Mouse (Mus musculus) heart, adult 2 months (tissue): Measurements from ENCODE around the gene Cxcl13. TPM values are rescaled to one million over a fixed set of nuclear protein-coding genes. Genes with fewer than 3 reads are reported as not detected.

Experiments
- DNase-seq, 2 experiments: peaks; one replicate each; pipeline ENCODE4 v3.0.0; 2021
- H3K27ac ChIP-seq: fragments of 200-600 bp; 2 replicates; pipeline ENCODE4 v1.8.1; 2022
- H3K27me3 ChIP-seq: fragments of 200-500 bp; 2 replicates; pipeline ENCODE4 v1.6.1; 2012; ENCODE audit warnings: mild to moderate bottlenecking, low read length, inconsistent platforms, mixed read lengths; ENCODE audit not compliant: control insufficient read depth, insufficient read depth
- H3K36me3 ChIP-seq: fragments of 200-500 bp; 2 replicates; pipeline ENCODE4 v1.6.1; 2012; ENCODE audit warnings: low read length, inconsistent platforms; ENCODE audit not compliant: control insufficient read depth, insufficient read depth
- H3K4me1 ChIP-seq: fragments of 200-500 bp; 2 replicates; pipeline ENCODE4 v1.6.1; 2011; ENCODE audit warnings: low read length; ENCODE audit not compliant: control insufficient read depth, insufficient read depth
- H3K4me3 ChIP-seq: fragments of 200-600 bp; 2 replicates; pipeline ENCODE4 v1.8.1; 2022
- H3K79me2 ChIP-seq: fragments of 200-500 bp; replicated peaks from 2 replicates; pipeline ENCODE4 v1.6.1; 2012; ENCODE audit warnings: mild to moderate bottlenecking, inconsistent platforms, low read length, moderate library complexity, mixed read lengths; ENCODE audit not compliant: control insufficient read depth, insufficient read depth
- H3K9ac ChIP-seq: fragments of 200-500 bp; 2 replicates; pipeline ENCODE4 v1.6.1; 2012; ENCODE audit warnings: low read depth, mild to moderate bottlenecking, control low read depth, inconsistent platforms, low read length, mixed read lengths
- CTCF ChIP-seq: fragments of 200-600 bp; IDR thresholded peaks from 2 replicates; pipeline ENCODE4 v1.8.1; 2022; ENCODE audit warnings: antibody characterized with exemption, mild to moderate bottlenecking, moderate library complexity
- EP300 ChIP-seq: fragments of 200-500 bp; IDR thresholded peaks from 2 replicates; pipeline ENCODE4 v1.6.1; 2011; ENCODE audit warnings: low read depth, low read length, control low read depth; ENCODE audit not compliant: insufficient read depth
- POLR2A ChIP-seq: fragments of 200-500 bp; IDR thresholded peaks from 2 replicates; pipeline ENCODE4 v1.6.1; 2011; ENCODE audit warnings: mild to moderate bottlenecking, low read depth, low read length, control low read depth; ENCODE audit not compliant: insufficient read depth
- WGBS: fragments of 180-500 bp; shearing (Covaris S2); methylation state at CpG from one replicate; pipeline ENCODE4 v1.1.7; 2018; 5-methylcytosine and 5-hydroxymethylcytosine counted together
- intact Hi-C: fragments of 180-260 bp; cut with DNase I; formaldehyde crosslinking; loops from one replicate; pipeline ENCODE4 v1.15.1; 2025
- long read RNA-seq: library from polyadenylated mRNA; stranded (forward); transcript quantifications from one replicate; pipeline ENCODE4 v2.0.0, GENCODE M21; 2021
- polyA plus RNA-seq: library from polyadenylated mRNA; depleted of rRNA; stranded (reverse); fragments of >200 nt; gene quantifications from 2 replicates; pipeline ENCODE4 v1.2.3, GENCODE M21; 2012; rRNA removed
- total RNA-seq, 2 experiments: library from RNA; stranded (reverse); gene quantifications; 2 replicates each; pipeline ENCODE4 v1.2.3; 2021

The Cxcl13 gene
- total RNA-seq (1 to 10 TPM; 1.6 to 2.7 TPM), polyA plus RNA-seq (1.3 and 1.5 TPM in 2 replicates)
- long read RNA-seq = 0 reads

DNA sequence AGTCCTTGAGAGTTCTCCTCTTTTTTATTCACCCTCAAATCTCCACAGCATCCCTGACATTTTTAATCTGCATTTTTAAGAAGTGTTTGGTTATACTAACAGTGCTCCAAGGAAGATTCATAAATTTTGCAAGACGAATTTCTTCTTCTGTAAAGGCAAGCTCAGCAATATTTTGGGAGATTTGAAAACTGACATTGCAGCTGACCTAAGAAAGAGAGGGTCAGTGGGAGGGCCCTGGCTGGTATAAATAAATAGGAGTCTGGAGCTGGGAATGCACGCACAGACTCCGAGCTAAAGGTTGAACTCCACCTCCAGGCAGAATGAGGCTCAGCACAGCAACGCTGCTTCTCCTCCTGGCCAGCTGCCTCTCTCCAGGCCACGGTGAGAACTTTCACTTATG lies at the start of gene Cxcl13:
TSS of gene Cxcl13 (plus strand) at position 301 of the 400 bp plus-strand sequence.
- no peak for DNase-seq
- Histone ChIP-seq H3K27me3 (no peaks in the 10 kb centered on the region), H3K79me2 (no peaks in the 10 kb centered on the region), H3K27ac (no peak within 1 kb of the TSS), H3K9ac (no peak within 1 kb of the TSS), H3K36me3 (no peaks in the 10 kb centered on the region), H3K4me1 (no peaks in the 10 kb centered on the region), H3K4me3 (no peak within 1 kb of the TSS)
- TF ChIP-seq POLR2A (no peak), EP300 (no peak), CTCF (no peak)
- intact Hi-C loops = no loop called here
- WGBS = 50% methylated on average over 5 of the region's 5 CpGs

DNA sequence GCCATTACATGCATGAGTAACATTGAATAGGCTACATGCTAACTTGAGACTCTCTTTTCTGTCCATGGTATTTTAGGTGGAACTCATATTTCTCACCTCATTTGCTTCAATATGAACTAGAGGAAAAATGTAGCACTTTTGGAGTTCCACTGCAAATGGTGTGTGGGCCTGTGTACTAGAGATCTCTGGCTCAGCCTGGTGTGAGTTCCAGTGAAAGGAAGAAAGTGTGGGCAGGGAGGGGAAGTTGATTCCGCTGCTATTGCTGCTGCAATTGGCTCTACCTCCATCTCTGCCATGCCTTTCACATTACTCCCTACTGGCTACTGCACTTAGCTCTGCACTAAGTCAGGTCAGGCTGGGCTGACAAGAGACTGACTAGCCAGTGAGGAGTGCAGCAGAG lies 45.7 kb upstream of the Cxcl13 start:
- no peaks in the 10 kb centered on the region for H3K79me2 ChIP-seq
- intact Hi-C loops = no loop called here

DNA sequence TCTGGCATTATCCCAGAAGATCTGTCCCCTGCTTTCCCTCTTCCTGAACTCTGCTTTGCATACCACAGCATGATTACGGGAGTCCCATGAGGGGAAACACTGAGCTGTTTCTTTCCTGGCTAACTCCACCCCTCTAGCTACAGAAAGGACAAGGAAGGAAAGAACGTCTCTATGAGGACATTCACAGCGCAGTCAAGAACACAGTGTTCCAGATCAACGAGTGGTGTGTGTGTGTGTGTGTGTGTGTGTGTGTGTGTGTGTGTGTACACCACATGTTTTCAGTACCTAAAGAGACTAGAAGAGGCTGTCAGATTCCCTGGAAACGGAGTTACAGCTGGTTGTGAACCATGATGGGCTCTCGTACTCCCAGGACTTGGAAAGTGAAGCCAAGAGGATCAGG lies 38.3 kb upstream of the Cxcl13 start:
- Histone ChIP-seq H3K27ac (no peak overlapping the region), H3K36me3 (no peaks in the 10 kb centered on the region), H3K79me2 (no peaks in the 10 kb centered on the region), H3K4me3 (no peak overlapping the region), H3K27me3 (no peaks in the 10 kb centered on the region), H3K9ac (no peak overlapping the region), H3K4me1 (no peaks in the 10 kb centered on the region)
- 51% methylated on average over 6 of the region's 6 CpGs for WGBS
- intact Hi-C loops = no loop called here
- DNase-seq = no peak
- no peak for TF ChIP-seq EP300
- TF ChIP-seq POLR2A = no peak
- TF ChIP-seq CTCF = no peak

More for the DNA sequence above, 45.7 kb upstream of the Cxcl13 start:
- no peak for TF ChIP-seq CTCF
- TF ChIP-seq EP300 = no peak
- no peak for TF ChIP-seq POLR2A
- no peaks in the 10 kb centered on the region for H3K27me3 ChIP-seq
- no peaks in the 10 kb centered on the region for H3K4me1 ChIP-seq
- no peaks in the 10 kb centered on the region for H3K36me3 ChIP-seq
- H3K27ac ChIP-seq = no peak overlapping the region
- no peak overlapping the region for H3K4me3 ChIP-seq
- no peak overlapping the region for H3K9ac ChIP-seq
- DNase-seq = no peak
- 75% methylated on average over 1 of the region's 1 CpGs for WGBS

DNA sequence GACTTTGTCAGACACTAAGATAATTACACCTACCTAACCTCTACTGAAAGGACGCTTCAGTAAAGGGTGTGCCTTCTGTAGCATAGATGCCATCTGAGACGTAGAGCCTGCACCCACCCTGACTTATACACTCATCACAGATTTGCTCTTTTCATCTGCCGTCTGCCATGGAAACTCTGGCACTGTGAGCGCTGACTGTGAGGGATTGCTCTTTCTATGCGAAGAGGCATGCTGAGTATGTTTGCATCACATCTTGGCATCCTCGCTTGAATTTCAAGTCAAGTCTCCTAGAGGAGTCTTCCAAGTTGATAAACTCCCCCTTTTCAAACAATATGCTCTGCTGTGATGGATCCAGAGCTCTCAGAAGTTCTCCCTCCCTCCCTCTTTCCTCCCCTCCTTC lies 32.7 kb upstream of the Cxcl13 start:
- TF ChIP-seq CTCF (no peak), EP300 (no peak), POLR2A (no peak)
- H3K27me3 ChIP-seq = no peaks in the 10 kb centered on the region
- no peak overlapping the region for H3K9ac ChIP-seq
- no peak overlapping the region for H3K27ac ChIP-seq
- H3K4me1 ChIP-seq = no peaks in the 10 kb centered on the region
- DNase-seq = no peak
- H3K36me3 ChIP-seq = no peaks in the 10 kb centered on the region
- no peak overlapping the region for H3K4me3 ChIP-seq
- WGBS = 65% methylated on average over 6 of the region's 6 CpGs
- intact Hi-C loops = no loop called here
- no peaks in the 10 kb centered on the region for H3K79me2 ChIP-seq

DNA sequence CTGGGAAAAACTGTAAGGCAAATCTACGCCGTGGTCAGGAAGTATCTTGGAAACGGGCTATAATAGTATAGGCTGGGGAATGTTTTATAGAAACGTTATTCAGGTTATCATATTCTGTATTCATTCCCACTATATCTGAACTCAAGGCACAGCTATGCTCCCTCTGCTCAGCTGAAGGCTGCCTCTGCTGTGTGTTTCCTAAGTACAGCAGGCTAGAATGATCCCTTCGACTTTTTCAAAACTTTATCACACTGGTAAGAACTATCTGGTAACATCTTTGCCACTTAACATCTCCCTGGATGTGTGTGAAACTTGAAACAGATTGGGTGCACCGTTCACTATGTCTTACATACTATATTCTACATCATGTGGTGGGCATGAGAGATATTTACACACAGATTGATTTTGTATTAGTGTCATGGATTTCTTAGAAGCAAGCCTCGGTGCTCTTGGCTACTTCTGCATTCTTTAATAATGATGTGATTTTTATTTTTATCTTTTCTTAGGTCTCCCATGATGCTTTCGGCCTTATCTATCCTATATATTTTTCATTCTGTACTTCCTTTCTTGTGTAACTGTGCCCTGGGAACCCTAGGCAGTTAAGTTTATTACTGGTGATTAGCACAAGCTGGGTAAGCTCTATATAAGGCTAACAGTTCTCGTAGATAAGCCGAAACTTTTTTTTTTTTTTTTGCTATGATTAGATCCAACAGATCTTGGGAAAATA lies 31.4 kb upstream of the Cxcl13 start:
- DNase-seq = no peak
- Histone ChIP-seq H3K4me3 (no peak overlapping the region), H3K79me2 (no peaks in the 10 kb centered on the region), H3K27me3 (no peaks in the 10 kb centered on the region), H3K4me1 (no peaks in the 10 kb centered on the region), H3K36me3 (no peaks in the 10 kb centered on the region), H3K9ac (no peak overlapping the region), H3K27ac (no peak overlapping the region)
- intact Hi-C loops = no loop called here
- TF ChIP-seq POLR2A (no peak), EP300 (no peak), CTCF (no peak)
- WGBS = 65% methylated on average over 10 of the region's 10 CpGs

DNA sequence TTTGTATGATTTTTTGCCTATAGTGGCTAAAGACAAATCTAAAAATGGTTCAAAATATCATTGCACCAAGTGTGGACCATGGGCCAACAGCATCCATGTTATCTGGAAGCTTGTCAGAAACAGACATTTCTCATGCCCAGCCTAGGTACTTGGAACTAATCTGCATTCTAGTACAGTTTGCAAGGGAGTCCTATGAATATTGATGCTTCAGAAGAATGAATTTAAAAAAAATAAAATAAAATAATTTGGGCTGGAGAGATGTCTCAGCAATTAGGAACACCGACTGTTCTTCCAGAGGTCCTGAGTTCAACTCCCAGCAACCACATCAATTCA lies 30.9 kb upstream of the Cxcl13 start:
- Histone ChIP-seq H3K36me3 (no peaks in the 10 kb centered on the region), H3K79me2 (no peaks in the 10 kb centered on the region), H3K9ac (no peak overlapping the region), H3K4me3 (no peak overlapping the region), H3K27ac (no peak overlapping the region), H3K27me3 (no peaks in the 10 kb centered on the region), H3K4me1 (no peaks in the 10 kb centered on the region)
- 90% methylated on average over 1 of the region's 1 CpGs for WGBS
- intact Hi-C loops = no loop called here
- no peak for TF ChIP-seq POLR2A
- TF ChIP-seq EP300 = no peak
- TF ChIP-seq CTCF = no peak
- no peak for DNase-seq
